Mouse (Mus musculus) neural tube, embryonic 13.5 days (tissue): ENCODE measurements around the gene Fgfr3. TPM values are rescaled to one million over a fixed set of nuclear protein-coding genes. Genes with fewer than 3 reads are reported as not detected.
A peak's percentile ranks its signal among the peaks of the same experiment; 100 is the strongest.

Experiments used
- ATAC-seq: fragments of 200-750 bp; cut with Nextera tagmentation; 2 replicates; pipeline ENCODE4 v1.8.0; 2017; ENCODE audit warnings: low read depth, mild to moderate bottlenecking, moderate TSS enrichment, moderate library complexity
- H3K27ac ChIP-seq: fragments of 300-500 bp; sonication (generic); replicated peaks from 2 replicates; pipeline ENCODE4 v1.5.1; 2015; ENCODE audit warnings: moderate library complexity, mild to moderate bottlenecking, inconsistent platforms
- H3K27me3 ChIP-seq: fragments of 300-500 bp; sonication (generic); 2 replicates; pipeline ENCODE4 v1.6.1; 2015; ENCODE audit warnings: mild to moderate bottlenecking, inconsistent platforms
- H3K36me3 ChIP-seq: fragments of 300-500 bp; sonication (generic); 2 replicates; pipeline ENCODE4 v1.6.1; 2015; ENCODE audit warnings: mild to moderate bottlenecking, inconsistent platforms
- H3K4me1 ChIP-seq: fragments of 300-500 bp; sonication (generic); replicated peaks from 2 replicates; pipeline ENCODE4 v1.6.1; 2015; ENCODE audit warnings: inconsistent platforms
- H3K4me2 ChIP-seq: fragments of 300-500 bp; sonication (generic); 2 replicates; pipeline ENCODE4 v1.6.1; 2015; ENCODE audit warnings: inconsistent platforms, mild to moderate bottlenecking, moderate library complexity
- H3K4me3 ChIP-seq: fragments of 300-500 bp; sonication (generic); 2 replicates; pipeline ENCODE4 v1.5.1; 2015; ENCODE audit warnings: mild to moderate bottlenecking, inconsistent platforms
- H3K9ac ChIP-seq: fragments of 300-500 bp; sonication (generic); 2 replicates; pipeline ENCODE4 v1.6.1; 2015; ENCODE audit warnings: moderate library complexity, mild to moderate bottlenecking, inconsistent platforms
- H3K9me3 ChIP-seq: fragments of 300-500 bp; sonication (generic); 2 replicates; pipeline ENCODE4 v1.6.1; 2016; ENCODE audit warnings: inconsistent platforms
- WGBS: fragments of 180-500 bp; shearing (Covaris S2); methylation state at CpG from one replicate; pipeline ENCODE4 v1.1.7; 2015; 5-methylcytosine and 5-hydroxymethylcytosine counted together
- polyA plus RNA-seq: library from polyadenylated mRNA; unstranded; fragments of >200 nt; fragmentation: Nextera tagmentation; extraction: Ambion mirVana; gene quantifications from 2 replicates; pipeline ENCODE4 v1.2.1, GENCODE M21; 2015

The Fgfr3 gene
- polyA plus RNA-seq, 1 experiment from 2014 or later = 42.3 TPM

DNA sequence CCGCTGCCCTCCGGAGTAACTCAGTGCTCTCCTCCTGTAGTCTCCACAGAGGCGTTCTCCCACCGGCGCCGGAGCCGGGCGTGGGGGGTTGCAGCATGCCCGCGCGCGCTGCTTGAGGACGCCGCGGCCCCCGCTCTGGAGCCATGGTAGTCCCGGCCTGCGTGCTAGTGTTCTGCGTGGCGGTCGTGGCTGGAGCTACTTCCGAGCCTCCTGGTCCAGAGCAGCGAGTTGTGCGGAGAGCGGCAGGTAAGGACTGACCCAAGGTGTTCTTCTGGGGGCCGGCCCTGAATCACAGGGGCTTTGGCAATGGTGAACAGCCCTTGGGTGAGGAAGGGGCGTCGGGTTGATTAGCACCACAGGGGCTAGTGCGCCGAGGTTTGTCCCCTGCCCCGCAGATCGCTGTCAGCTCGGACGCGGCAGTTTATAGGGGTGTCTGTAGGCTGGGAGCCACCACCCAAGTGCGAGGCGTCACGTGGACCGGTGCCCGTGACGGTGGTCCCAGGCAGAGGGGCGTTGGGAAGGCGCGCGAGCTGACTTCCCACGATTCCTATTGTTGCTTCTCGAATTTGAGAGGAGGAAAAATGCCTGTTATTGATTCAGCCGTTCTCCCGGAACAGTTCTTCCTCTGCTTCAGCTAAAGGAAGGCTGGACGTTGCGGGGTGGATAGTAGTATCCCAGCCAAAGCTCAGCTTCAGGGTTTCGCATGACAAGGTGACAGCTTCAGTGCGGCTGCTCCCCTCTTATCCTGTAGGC is 968 bp downstream of the Fgfr3 start:
- peak overlapping the region; percentile 86 for H3K4me2 ChIP-seq
- H3K27ac ChIP-seq = peak overlapping the region; percentile 86
- peaks cover 64% of the 10 kb centered on the region for H3K4me1 ChIP-seq
- no peaks in the 10 kb centered on the region for H3K9me3 ChIP-seq
- peak; percentile 13 for ATAC-seq
- peak overlapping the region; percentile 81 for H3K9ac ChIP-seq
- under 1% methylated on average over 53 of the region's 53 CpGs for WGBS
- peaks cover 28% of the 10 kb centered on the region for H3K27me3 ChIP-seq
- H3K36me3 ChIP-seq = no peaks in the 10 kb centered on the region
- H3K4me3 ChIP-seq = peak overlapping the region; percentile 69

DNA sequence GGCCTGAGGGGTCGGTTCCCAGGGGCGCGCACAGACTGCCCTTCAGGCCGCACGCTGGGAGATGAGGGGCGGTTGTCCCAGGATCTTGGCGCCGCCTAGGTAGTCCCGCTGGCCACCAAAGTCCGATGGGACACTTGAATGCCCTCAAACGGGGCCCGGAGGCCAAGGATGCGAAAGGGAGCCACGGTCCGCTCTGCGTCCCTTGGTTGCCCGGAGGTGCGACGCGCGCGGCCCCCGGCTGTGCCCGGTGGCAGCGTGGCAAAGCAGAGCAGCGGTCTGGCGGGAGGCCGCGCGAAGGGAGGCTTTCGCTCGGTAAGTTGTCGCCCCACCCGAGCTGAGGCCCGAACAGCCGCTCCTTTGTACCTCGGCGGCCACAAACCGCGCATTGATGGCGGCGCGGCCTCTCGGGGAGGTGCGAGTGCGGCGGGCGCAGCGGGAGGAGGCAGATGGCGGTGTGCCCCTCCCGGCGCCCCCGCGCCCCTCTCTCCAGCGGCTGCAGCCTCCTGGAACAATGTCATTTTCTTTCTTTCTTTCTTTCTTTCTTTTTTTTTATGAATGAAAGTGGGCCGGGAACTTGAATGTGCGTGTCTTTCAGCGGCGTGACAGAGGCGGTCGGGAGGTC is 1.7 kb downstream of the Fgfr3 start:
- Histone ChIP-seq H3K4me1 (peaks cover 71% of the 10 kb centered on the region), H3K9me3 (no peaks in the 10 kb centered on the region), H3K27me3 (peaks cover 28% of the 10 kb centered on the region), H3K4me3 (peak overlapping the region; percentile 69), H3K27ac (peak overlapping the region; percentile 86), H3K9ac (peak overlapping the region; percentile 81), H3K4me2 (peak overlapping the region; percentile 86), H3K36me3 (no peaks in the 10 kb centered on the region)
- under 1% methylated on average over 61 of the region's 61 CpGs for WGBS
- ATAC-seq = no peak

DNA sequence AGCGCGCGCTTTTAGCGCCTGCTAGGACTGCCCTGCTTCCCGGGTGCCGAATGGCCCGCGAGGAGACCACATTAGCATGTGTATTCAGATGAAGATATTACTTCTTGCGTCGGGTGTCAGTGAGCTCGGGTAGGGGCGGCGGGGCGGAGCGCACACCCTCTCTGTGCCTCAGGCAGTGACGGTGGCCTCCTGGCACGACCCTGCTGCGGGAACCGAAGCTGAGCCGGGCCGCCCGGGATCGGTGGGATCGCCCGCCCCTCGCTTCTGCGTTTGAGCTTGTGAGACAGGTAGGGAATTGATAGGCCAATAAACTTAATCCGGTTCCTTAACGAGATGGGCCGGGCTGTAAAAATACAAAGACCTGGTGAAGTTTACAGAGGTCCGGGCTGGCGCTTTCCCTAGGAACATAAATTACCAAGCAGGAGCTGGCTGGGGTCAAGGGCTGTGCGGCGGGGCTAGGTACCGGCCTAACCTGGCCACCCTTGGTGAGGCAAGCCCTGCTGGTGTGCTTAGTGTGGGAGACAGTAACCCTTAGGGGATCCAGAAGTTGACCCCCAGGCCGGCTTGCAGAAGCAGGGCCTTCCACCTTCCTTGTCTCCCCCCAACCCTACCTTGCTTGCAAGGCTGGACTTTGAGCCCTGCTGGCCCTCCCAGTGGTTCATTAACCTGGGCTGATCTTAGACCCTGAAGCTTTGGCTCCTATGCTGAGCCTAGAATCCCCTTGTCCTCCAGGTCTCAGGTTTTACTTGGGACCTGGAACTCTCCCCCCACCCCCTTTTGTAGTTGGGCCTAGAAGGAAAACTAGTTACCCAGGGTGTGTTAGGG is 2.4 kb downstream of the Fgfr3 start:
- Histone ChIP-seq H3K9me3 (no peaks in the 10 kb centered on the region), H3K4me1 (peaks cover 71% of the 10 kb centered on the region), H3K36me3 (no peaks in the 10 kb centered on the region; the same call in 1 of the 2 replicates), H3K27me3 (peaks cover 28% of the 10 kb centered on the region), H3K9ac (peak overlapping the region; percentile 81), H3K4me2 (peak overlapping the region; percentile 86), H3K4me3 (peak overlapping the region; percentile 69), H3K27ac (peak overlapping the region; percentile 86)
- ATAC-seq = peak; percentile 22; the same call in 1 of the 2 replicates
- 3% methylated on average over 36 of the region's 36 CpGs for WGBS

DNA sequence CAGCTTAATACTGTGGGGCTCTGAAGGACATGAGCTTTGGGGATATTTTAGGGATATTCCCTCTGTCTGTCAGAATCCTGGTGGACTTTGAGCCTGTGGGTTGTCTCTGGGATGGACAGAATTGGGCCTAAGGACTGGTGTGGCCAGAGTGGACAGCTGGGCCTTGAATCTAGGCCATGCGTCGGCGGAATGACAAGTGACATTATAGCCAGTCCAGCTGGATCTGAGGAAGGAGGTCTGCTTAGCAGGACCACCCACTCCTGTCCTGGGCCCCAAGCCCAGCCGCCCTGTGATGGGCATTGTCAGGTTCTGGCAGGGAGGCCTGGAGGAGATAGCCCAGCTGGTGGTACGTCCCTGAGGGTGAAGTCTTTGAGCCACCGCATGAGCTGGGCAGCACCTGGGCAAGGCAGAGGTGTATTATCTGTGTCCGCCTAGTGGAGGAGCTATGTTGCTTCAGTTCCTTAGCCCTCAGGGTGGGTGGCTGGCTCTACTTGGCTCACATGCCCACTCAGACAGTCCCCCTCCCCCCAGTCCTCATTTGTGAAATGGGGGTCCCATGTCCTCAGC is 4.7 kb downstream of the Fgfr3 start:
- Histone ChIP-seq H3K27me3 (peaks cover 10% of the 10 kb centered on the region), H3K9me3 (no peaks in the 10 kb centered on the region), H3K4me3 (peak overlapping the region; percentile 69), H3K9ac (peak overlapping the region; percentile 81), H3K4me2 (peak overlapping the region; percentile 86), H3K36me3 (peaks cover 10% of the 10 kb centered on the region; the same call in 1 of the 2 replicates), H3K27ac (no peak overlapping the region), H3K4me1 (peaks cover 75% of the 10 kb centered on the region)
- WGBS = 70% methylated on average over 7 of the region's 7 CpGs
- ATAC-seq = no peak

DNA sequence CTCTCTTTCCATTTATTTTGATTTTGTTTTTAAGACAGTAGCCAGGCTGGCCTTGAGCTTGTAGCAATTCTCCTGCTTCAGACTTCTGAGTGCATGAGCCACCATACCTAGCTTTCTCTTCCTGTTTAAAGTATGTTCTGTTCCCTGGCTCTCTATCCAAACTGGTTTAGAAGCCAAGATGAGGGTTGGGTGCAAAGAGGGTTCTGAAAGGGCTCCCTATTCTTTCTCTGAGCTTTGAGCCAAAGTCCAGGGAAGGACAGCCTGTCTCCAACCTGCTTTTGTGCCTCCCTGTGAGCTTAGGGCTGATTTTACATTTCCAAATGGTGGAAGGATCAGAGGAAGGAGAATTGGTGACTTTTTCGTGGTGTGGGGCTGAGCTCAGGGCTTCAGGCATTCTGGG is 5.4 kb downstream of the Fgfr3 start:
- Histone ChIP-seq H3K36me3 (peaks cover 16% of the 10 kb centered on the region), H3K27ac (no peak overlapping the region), H3K4me1 (peaks cover 68% of the 10 kb centered on the region), H3K4me3 (peak overlapping the region; percentile 69; the same call in 1 of the 2 replicates), H3K27me3 (peaks cover 10% of the 10 kb centered on the region), H3K9me3 (no peaks in the 10 kb centered on the region), H3K4me2 (peak overlapping the region; percentile 86), H3K9ac (0 out of 2 replicates have a peak overlapping the region, but pooled peaks have one; percentile 43)
- 77% methylated on average over 1 of the region's 1 CpGs for WGBS
- ATAC-seq = no peak

DNA sequence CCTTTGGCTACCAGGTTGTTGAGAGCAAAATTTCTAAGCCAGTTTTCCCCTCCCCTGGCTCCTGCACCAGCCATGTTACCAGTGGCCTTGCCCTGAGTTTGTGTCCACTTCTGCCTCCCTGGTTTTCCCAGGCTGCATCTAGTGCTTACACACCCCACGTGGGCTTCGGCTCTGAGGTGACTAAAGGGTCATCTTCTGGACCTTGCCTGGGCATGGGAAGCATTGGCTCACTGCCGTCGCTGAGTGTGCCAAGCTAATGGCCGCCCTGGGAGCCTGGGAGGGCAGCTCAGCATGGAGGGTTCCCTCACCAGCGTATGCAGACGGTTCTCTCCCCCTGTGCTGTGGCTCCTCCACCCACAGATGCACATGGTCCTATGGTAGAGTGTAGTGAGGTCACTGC is 7.4 kb downstream of the Fgfr3 start:
- no peaks in the 10 kb centered on the region for H3K9me3 ChIP-seq
- no peak for ATAC-seq
- peaks cover 49% of the 10 kb centered on the region for H3K4me1 ChIP-seq
- peak overlapping the region; percentile 3; the same call in 1 of the 2 replicates for H3K4me2 ChIP-seq
- H3K36me3 ChIP-seq = peaks cover 35% of the 10 kb centered on the region
- H3K9ac ChIP-seq = 0 out of 2 replicates have a peak overlapping the region, but pooled peaks have one; percentile 19
- peaks cover 9% of the 10 kb centered on the region for H3K27me3 ChIP-seq
- no peak overlapping the region for H3K27ac ChIP-seq
- 75% methylated on average over 7 of the region's 7 CpGs for WGBS
- H3K4me3 ChIP-seq = no peak overlapping the region

DNA sequence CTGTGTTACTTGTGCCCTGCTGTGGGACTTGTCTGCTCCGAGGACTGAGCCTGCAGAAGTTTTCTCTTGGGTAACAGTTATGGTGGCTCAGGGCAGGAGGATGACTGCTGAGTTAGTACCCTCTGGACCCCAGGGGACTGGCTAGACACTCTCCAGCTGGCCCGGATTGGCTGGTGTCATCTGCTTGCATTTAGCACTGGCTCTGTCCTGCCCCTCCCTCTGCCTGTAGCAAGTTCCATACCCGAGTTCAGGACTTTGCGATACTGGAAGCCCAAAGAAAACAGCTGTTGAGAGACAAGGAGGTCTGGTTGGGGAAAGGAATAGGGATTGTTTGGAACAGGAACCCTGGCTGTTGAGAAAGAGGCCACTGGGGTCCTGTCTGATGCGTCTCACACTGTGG is 9.0 kb downstream of the Fgfr3 start:
- no peak for ATAC-seq
- no peaks in the 10 kb centered on the region for H3K9me3 ChIP-seq
- peaks cover 51% of the 10 kb centered on the region for H3K36me3 ChIP-seq
- peaks cover 34% of the 10 kb centered on the region for H3K4me1 ChIP-seq
- H3K9ac ChIP-seq = 0 out of 2 replicates have a peak overlapping the region, but pooled peaks have one; percentile 5
- H3K4me2 ChIP-seq = no peak overlapping the region
- no peak overlapping the region for H3K27ac ChIP-seq
- no peak overlapping the region for H3K4me3 ChIP-seq
- WGBS = 45% methylated on average over 5 of the region's 5 CpGs
- no peaks in the 10 kb centered on the region for H3K27me3 ChIP-seq

DNA sequence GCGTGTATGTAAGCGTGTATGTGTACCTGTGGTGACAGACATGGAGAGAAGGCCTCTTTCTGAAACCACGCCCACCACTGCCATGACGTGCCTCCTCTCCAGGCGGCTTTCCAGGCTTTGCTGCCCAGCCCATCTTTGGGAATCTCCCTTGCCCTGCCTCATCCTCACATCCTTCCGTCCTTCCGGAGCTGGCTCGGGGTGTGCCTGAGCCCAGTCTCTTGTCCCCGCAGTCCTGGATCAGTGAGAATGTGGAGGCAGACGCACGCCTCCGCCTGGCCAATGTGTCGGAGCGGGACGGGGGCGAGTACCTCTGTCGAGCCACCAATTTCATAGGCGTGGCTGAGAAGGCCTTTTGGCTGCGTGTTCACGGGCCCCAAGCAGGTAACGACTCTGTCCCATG is 9.6 kb downstream of the Fgfr3 start:
- Histone ChIP-seq H3K9ac (no peak overlapping the region), H3K4me1 (peaks cover 28% of the 10 kb centered on the region), H3K36me3 (peaks cover 55% of the 10 kb centered on the region), H3K4me3 (no peak overlapping the region), H3K4me2 (no peak overlapping the region), H3K27ac (no peak overlapping the region), H3K9me3 (no peaks in the 10 kb centered on the region), H3K27me3 (no peaks in the 10 kb centered on the region)
- 55% methylated on average over 21 of the region's 21 CpGs for WGBS
- no peak for ATAC-seq

DNA sequence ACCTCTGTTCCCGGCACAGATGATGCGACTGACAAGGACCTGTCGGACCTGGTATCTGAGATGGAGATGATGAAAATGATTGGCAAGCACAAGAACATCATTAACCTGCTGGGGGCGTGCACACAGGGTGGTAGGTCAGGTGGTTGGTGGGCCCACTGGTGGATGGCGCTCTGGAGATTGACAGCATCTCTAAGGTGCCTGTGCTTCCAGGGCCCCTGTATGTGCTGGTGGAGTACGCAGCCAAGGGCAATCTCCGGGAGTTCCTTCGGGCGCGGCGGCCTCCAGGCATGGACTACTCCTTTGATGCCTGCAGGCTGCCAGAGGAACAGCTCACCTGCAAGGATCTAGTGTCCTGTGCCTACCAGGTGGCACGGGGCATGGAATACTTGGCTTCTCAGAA is 12.4 kb downstream of the Fgfr3 start:
- Histone ChIP-seq H3K4me2 (no peak overlapping the region), H3K27ac (no peak overlapping the region), H3K9me3 (no peaks in the 10 kb centered on the region), H3K4me1 (peaks cover 15% of the 10 kb centered on the region), H3K9ac (no peak overlapping the region), H3K27me3 (no peaks in the 10 kb centered on the region), H3K36me3 (peaks cover 55% of the 10 kb centered on the region), H3K4me3 (no peak overlapping the region)
- no peak for ATAC-seq
- 94% methylated on average over 12 of the region's 12 CpGs for WGBS

DNA sequence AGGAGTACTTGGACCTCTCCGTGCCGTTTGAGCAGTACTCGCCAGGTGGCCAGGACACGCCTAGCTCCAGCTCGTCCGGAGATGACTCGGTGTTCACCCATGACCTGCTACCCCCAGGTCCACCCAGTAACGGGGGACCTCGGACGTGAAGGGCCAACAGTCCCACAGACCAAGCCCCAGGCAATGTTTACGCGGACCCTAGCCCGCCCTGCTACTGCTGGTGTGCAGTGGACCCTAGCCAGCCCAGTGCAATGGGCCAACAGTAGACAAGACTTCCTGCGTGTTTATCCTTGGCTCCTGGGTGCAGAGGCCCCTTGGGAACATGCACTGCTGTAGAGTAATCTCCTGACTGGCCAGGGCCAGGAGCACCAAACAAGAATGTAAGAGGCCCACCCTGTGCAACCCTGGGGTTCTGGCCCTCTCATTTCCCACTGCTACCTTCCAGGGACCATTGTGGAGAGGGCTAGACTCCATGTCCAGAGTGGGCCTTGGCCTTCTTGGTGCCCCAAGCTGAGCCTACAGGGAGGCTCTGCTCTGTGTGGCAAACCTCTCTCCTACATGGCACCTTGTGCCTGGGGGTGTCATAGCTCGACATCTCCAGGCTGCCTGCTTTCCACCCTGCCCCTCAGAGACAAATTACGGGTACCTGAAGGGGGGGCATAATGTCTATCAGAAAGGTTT is 14.1 kb downstream of the Fgfr3 start:
- no peak for ATAC-seq
- no peak overlapping the region for H3K4me2 ChIP-seq
- H3K27me3 ChIP-seq = no peaks in the 10 kb centered on the region
- no peak overlapping the region for H3K27ac ChIP-seq
- H3K9ac ChIP-seq = no peak overlapping the region
- no peak overlapping the region for H3K4me3 ChIP-seq
- no peaks in the 10 kb centered on the region for H3K9me3 ChIP-seq
- H3K4me1 ChIP-seq = peaks cover 4% of the 10 kb centered on the region
- WGBS = 91% methylated on average over 16 of the region's 16 CpGs
- peaks cover 60% of the 10 kb centered on the region for H3K36me3 ChIP-seq

DNA sequence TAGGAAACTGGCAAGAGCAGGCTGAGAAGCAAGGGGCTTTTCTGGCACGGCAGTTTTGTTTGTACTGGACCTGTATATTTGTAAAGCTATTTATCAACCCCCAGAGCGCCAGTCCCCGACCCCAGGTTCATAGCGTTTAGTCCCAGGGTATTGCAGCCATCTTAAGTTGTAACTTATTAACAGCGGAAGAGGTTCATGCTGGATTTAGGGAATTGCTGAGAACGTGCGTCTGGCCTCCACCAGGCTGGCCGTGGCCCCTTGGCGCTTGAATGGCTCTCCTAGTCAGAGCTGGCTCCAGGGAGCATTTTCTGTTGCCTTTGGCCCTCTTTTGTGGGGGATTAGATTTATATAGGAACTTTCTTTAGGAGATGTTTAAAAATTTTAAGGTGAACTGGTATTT is 14.8 kb downstream of the Fgfr3 start:
- Histone ChIP-seq H3K36me3 (peaks cover 65% of the 10 kb centered on the region), H3K9me3 (no peaks in the 10 kb centered on the region), H3K27me3 (no peaks in the 10 kb centered on the region), H3K4me3 (no peak overlapping the region), H3K27ac (no peak overlapping the region), H3K9ac (no peak overlapping the region), H3K4me1 (no peaks in the 10 kb centered on the region), H3K4me2 (no peak overlapping the region)
- WGBS = 55% methylated on average over 9 of the region's 9 CpGs
- no peak for ATAC-seq
